Mouse (Mus musculus) heart, embryonic 13.5 days (tissue): ENCODE results near the gene Ptges. TPM values are rescaled to one million over a fixed set of nuclear protein-coding genes. Genes with fewer than 3 reads are reported as not detected.

Experiments used
- ATAC-seq: fragments of 200-750 bp; cut with Nextera tagmentation; 2 replicates; pipeline ENCODE4 v1.8.0; 2017; ENCODE audit warnings: moderate TSS enrichment; ENCODE audit not compliant: insufficient number of reproducible peaks, low FRiP score, low TSS enrichment; ENCODE audit errors: extremely low read depth
- H3K27ac ChIP-seq: fragments of 300-500 bp; sonication (generic); replicated peaks from 2 replicates; pipeline ENCODE4 v1.5.1; 2015; ENCODE audit warnings: moderate library complexity, mild to moderate bottlenecking, inconsistent platforms
- H3K27me3 ChIP-seq: fragments of 300-500 bp; sonication (generic); replicated peaks from 2 replicates; pipeline ENCODE4 v1.6.1; 2015; ENCODE audit warnings: mild to moderate bottlenecking, inconsistent platforms
- H3K36me3 ChIP-seq: fragments of 300-500 bp; sonication (generic); 2 replicates; pipeline ENCODE4 v1.6.1; 2015; ENCODE audit warnings: mild to moderate bottlenecking, inconsistent platforms
- H3K4me1 ChIP-seq: fragments of 300-500 bp; sonication (generic); 2 replicates; pipeline ENCODE4 v1.6.1; 2015; ENCODE audit warnings: inconsistent platforms
- H3K4me2 ChIP-seq: fragments of 300-500 bp; sonication (generic); 2 replicates; pipeline ENCODE4 v1.6.1; 2015; ENCODE audit warnings: inconsistent platforms, mild to moderate bottlenecking, moderate library complexity
- H3K4me3 ChIP-seq: fragments of 300-500 bp; sonication (generic); 2 replicates; pipeline ENCODE4 v1.5.1; 2015; ENCODE audit warnings: moderate library complexity, mild to moderate bottlenecking, inconsistent platforms
- H3K9ac ChIP-seq: fragments of 300-500 bp; sonication (generic); 2 replicates; pipeline ENCODE4 v1.6.1; 2015; ENCODE audit warnings: inconsistent platforms, mild to moderate bottlenecking, moderate library complexity
- H3K9me3 ChIP-seq: fragments of 300-500 bp; sonication (generic); 2 replicates; pipeline ENCODE4 v1.6.1; 2016; ENCODE audit warnings: inconsistent platforms
- WGBS: fragments of 180-500 bp; shearing (Covaris S2); methylation state at CpG from one replicate; pipeline ENCODE4 v1.1.7; 2015; ENCODE audit warnings: mixed read lengths; 5-methylcytosine and 5-hydroxymethylcytosine counted together
- polyA plus RNA-seq: library from polyadenylated mRNA; unstranded; fragments of >200 nt; fragmentation: Nextera tagmentation; extraction: Ambion mirVana; gene quantifications from 2 replicates; pipeline ENCODE4 v1.2.1, GENCODE M21; 2015

The Ptges gene
- polyA plus RNA-seq, result 2.3 and 5.0 TPM in 2 replicates

DNA sequence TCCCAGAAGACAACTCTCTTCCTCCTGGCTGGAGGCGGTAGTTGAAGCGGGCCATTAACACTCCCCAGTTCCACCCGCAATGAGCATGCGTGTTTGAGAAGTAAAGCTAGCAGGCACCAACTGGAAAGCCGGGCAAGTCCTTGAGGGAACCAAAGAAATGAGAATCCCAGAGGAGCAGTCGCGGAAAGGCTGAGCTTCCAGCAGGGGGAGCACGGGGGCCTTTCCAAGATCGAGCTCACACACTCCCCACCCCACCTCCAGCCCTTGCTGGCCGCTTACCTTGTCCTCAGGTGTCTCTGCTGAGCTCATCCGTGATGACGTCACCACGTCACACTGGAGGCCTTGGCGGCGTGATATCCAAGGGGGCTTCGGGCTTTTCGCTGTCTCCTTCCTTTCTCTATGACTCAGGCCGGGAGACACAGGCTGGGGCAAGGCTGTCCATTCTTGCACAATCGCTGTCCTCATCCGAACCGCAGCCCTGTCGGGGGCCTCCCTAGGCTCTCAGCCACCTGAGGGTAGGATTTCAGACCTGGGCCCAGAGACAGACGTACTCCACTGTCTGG is at the start of gene Ptges:
Ptges (minus strand) TSS at position 381 of the 563 bp plus-strand sequence.
- H3K27ac ChIP-seq, result no peak within 1 kb of the TSS
- no peaks in the 10 kb centered on the region for H3K36me3 ChIP-seq
- peaks cover under 1% of the 10 kb centered on the region; the same call in 1 of the 2 replicates for H3K27me3 ChIP-seq
- peak; percentile 25 for ATAC-seq
- peak within 1 kb of the TSS; percentile 68 for H3K4me2 ChIP-seq
- peak within 1 kb of the TSS; percentile 67 for H3K9ac ChIP-seq
- peak within 1 kb of the TSS; percentile 31 for H3K4me3 ChIP-seq
- 3% methylated on average over 23 of the region's 23 CpGs for WGBS
- peaks cover 34% of the 10 kb centered on the region for H3K4me1 ChIP-seq
- H3K9me3 ChIP-seq, result no peaks in the 10 kb centered on the region

DNA sequence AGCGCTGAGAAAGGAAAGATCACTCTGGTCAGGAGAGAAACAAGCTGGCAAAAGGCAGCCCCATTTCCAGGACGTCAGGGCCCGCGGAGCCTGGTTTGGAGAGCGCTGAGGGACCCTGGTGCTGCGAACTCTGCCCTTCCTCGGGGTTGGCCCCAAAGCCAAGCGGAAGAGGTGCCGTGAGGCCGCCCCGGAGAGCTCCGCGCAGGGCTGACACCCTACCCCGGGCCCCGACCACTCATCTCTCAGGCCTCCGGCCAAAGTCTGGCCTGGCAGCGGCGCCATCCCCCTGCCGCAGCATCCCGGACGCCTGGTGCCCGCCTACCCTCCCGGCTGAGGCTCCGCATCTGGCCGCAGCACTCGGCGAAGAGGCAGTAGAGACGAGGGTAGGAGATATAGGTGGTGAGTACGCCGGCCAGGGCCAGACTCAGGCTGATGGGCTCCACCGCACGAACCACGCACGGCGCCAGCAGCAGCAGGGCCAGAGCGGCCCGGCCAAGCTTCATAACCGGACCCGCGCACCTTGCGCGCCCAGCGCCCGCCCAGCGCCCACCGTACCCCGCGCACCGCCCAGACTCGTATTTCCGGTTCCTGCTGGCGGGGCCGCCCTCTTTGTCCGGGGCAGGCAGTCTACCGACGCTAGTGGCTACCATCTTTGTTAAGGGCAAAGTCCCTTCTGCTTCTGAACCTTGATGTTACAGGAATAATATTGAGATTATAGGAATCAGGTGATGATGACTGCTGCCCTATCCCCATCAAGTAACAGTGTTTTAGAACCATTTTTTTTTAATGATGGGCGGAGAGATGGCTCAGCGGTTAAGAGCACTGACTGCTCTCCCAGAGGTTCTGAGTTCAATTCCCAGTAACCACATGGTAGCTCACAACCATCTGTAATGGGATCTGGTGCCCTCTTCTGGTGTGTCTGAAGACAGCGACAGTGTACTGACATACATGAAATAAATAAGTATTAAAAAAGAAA is 38.0 kb upstream of the Ptges start, which contains the start of gene Tor1a:
Tor1a (minus strand) TSS at position 582 of the 976 bp plus-strand sequence.
- Histone ChIP-seq H3K4me1 (peaks cover 29% of the 10 kb centered on the region), H3K9ac (peak within 1 kb of the TSS; percentile 96), H3K4me2 (peak within 1 kb of the TSS; percentile 99), H3K4me3 (peak within 1 kb of the TSS; percentile 100), H3K36me3 (peaks cover 61% of the 10 kb centered on the region), H3K9me3 (peaks cover 3% of the 10 kb centered on the region; the same call in 1 of the 2 replicates), H3K27ac (peak within 1 kb of the TSS; percentile 78), H3K27me3 (no peaks in the 10 kb centered on the region)
- peak; percentile 83 for ATAC-seq
- 2% methylated on average over 59 of the region's 59 CpGs for WGBS

DNA sequence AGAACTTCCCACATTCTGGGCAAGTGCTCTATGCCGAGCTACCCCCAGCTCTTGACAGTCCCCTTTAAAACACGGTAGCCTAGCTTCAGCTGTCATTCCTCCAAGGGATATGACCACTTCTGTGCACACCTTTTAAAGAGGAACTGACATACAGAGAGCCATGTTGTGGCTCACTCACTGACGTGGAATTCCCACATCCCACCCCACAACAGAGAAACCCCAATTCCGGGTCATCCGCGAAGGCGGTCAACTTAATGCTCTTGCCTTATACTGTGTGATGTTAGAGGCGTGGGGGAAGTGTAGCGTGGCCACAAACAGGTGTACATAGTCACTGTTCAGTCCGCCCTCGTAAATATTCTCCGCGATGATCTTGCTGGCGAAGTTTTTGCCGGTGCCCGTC is 37.2 kb upstream of the Ptges start:
- Histone ChIP-seq H3K4me3 (peak overlapping the region; percentile 100), H3K27me3 (no peaks in the 10 kb centered on the region), H3K27ac (0 out of 2 replicates have a peak overlapping the region, but pooled peaks have one; percentile 78), H3K9me3 (peaks cover 3% of the 10 kb centered on the region; the same call in 1 of the 2 replicates), H3K4me2 (peak overlapping the region; percentile 99), H3K4me1 (peaks cover 29% of the 10 kb centered on the region), H3K9ac (peak overlapping the region; percentile 96), H3K36me3 (peaks cover 65% of the 10 kb centered on the region)
- no peak for ATAC-seq
- 20% methylated on average over 16 of the region's 16 CpGs for WGBS

DNA sequence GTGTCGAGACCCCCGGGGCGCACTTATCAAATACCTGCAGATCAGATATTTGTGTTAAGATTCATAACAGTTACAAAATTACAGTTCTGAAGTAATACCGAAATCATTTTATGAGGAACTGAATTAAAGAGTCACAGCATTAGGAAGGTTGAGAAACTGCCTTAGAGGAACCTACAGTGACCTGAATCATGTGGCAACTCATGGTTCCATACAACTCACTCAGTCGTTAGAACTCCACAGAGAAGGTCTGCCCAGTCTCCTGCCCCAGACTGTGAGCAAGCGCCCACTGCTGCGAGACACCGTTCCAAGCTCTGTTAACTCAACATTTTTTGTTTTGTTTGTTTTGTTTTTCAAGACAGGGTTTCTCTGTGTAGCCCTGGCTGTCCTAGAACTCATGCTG is 36.0 kb upstream of the Ptges start:
- ATAC-seq, result no peak
- H3K4me1 ChIP-seq, result peaks cover 29% of the 10 kb centered on the region
- no peak overlapping the region for H3K4me2 ChIP-seq
- 92% methylated on average over 8 of the region's 8 CpGs for WGBS
- H3K4me3 ChIP-seq, result no peak overlapping the region
- no peaks in the 10 kb centered on the region for H3K27me3 ChIP-seq
- H3K9me3 ChIP-seq, result peaks cover 3% of the 10 kb centered on the region; the same call in 1 of the 2 replicates
- H3K27ac ChIP-seq, result no peak overlapping the region
- H3K9ac ChIP-seq, result no peak overlapping the region
- H3K36me3 ChIP-seq, result peaks cover 69% of the 10 kb centered on the region

DNA sequence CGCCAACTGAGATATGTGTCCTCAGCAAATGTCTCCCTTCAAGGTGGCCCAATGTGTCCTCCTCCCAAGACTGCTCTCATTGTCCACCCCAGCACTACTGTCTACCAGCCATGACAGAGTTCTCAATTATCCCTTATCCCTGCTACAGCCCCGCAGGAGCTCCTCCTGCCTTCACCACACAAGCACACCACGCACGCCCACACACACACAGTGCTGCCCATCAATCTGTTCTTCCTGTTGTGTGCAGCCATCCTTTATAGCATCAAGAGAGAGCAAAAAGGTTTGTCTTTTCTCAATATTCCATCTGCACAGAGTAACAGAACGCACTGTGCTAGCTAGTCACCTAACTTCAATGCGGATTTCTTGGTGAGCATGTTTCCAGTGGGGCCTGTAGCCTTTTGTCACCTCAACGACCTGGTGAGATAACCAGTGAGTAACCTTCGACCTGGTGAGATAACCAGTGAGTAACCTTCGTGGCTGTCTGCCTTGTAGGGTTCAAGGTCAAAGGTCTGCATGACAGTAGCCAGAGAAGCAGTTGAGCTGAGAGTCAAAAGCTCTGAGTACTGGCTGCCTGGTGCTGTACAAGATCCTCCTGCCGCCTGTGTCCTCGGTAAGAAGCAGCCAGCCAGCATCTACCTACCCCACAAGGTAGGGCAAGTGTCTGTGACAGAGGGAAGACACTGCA is 33.0 kb upstream of the Ptges start:
- Histone ChIP-seq H3K4me3 (no peak overlapping the region), H3K4me1 (peaks cover 29% of the 10 kb centered on the region), H3K36me3 (peaks cover 87% of the 10 kb centered on the region), H3K27ac (no peak overlapping the region), H3K9ac (no peak overlapping the region), H3K27me3 (no peaks in the 10 kb centered on the region), H3K4me2 (no peak overlapping the region), H3K9me3 (no peaks in the 10 kb centered on the region)
- WGBS, result 69% methylated on average over 11 of the region's 11 CpGs
- no peak for ATAC-seq

DNA sequence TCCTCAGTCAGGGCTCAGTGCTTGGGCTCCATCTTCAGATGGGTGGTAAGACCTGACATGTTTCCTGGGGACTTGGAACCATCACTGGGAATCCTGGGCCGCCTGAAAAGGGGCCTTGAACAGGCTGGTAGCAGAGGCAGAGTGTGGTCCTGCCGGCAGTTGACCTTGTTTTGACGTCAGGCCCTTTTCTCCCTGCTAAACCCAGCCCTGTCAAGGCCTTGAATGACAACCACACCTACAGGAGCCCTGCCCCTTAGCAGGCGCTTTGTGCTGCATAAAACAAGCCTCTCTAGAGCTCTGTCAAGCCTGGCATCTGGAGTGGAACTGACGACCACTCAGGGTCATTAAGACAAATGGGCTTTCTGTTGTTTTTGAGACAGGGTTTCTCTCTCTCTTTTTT is 30.2 kb upstream of the Ptges start:
- 37% methylated on average over 5 of the region's 5 CpGs for WGBS
- H3K4me3 ChIP-seq, result no peak overlapping the region
- H3K4me2 ChIP-seq, result no peak overlapping the region
- peaks cover 19% of the 10 kb centered on the region for H3K4me1 ChIP-seq
- H3K27ac ChIP-seq, result no peak overlapping the region
- no peak overlapping the region for H3K9ac ChIP-seq
- no peaks in the 10 kb centered on the region for H3K9me3 ChIP-seq
- ATAC-seq, result no peak
- peaks cover 100% of the 10 kb centered on the region for H3K36me3 ChIP-seq
- no peaks in the 10 kb centered on the region for H3K27me3 ChIP-seq

DNA sequence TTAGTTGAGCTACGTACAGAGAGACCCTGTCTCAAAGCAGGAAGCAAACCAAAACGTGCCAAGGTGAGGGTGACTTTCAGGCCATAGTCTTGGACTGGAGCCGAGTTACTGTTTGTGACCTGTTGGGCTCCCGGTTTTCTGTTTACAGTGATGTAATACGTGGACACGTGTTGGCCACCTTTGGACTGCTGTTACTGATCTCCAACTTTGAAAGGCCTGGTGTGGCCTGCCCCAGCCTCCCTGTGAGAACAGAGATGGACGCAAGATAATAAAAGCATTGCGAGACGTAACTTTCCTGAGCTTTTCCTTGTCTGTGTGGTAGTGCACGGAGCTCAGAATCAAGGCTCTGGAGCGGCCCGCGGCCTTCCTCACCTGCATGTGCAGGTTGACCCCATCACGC is 29.1 kb upstream of the Ptges start:
- Histone ChIP-seq H3K4me3 (no peak overlapping the region), H3K9me3 (no peaks in the 10 kb centered on the region), H3K36me3 (peaks cover 89% of the 10 kb centered on the region), H3K27ac (no peak overlapping the region), H3K9ac (no peak overlapping the region), H3K4me2 (no peak overlapping the region), H3K4me1 (peaks cover 23% of the 10 kb centered on the region), H3K27me3 (no peaks in the 10 kb centered on the region)
- 89% methylated on average over 14 of the region's 14 CpGs for WGBS
- ATAC-seq, result no peak

DNA sequence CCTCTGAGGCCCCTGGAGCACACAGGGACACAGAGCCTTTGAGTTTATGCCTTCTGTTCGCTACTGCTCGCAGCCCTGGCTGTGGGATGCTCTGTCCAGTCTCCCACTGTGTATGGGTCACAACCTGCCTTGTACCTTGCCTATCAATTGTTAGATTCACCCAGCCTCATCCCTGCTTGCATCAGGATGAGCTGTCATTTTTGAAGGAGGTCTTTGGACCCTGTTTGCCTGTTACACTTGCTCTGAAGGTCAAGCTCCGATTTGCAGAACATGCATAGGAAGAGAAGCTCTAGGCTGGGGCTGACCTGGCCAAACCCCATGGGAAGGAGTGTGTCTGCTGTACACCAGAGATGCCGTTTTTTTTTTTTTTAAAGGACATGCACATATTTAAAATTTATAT is 27.8 kb upstream of the Ptges start:
- Histone ChIP-seq H3K4me2 (no peak overlapping the region), H3K4me1 (peaks cover 28% of the 10 kb centered on the region), H3K9ac (no peak overlapping the region), H3K27ac (no peak overlapping the region), H3K36me3 (peaks cover 77% of the 10 kb centered on the region), H3K4me3 (no peak overlapping the region), H3K27me3 (no peaks in the 10 kb centered on the region), H3K9me3 (no peaks in the 10 kb centered on the region)
- WGBS, result 86% methylated on average over 4 of the region's 4 CpGs
- ATAC-seq, result no peak

DNA sequence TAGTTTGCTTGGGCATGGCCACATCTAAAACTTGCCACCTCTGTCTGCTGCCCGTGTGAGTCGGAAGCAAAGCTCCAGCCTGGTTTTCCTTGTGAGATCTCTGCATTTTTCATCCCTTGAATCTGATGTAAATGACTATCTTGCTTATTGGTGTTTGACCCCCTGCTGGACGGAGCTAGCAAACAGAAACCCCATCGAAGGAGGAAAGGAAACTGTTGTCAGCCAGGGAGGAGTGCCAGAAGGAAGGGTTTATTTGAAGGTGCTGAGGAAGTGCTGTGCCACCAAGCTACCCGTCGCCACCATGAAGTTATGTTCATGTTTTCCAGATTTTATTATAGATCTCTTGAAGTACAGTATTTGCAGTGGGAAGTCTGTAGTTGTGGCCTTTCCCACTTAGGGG is 25.1 kb upstream of the Ptges start:
- H3K9ac ChIP-seq, result peak overlapping the region; percentile 96
- H3K36me3 ChIP-seq, result peaks cover 50% of the 10 kb centered on the region
- H3K27me3 ChIP-seq, result peaks cover 2% of the 10 kb centered on the region; the same call in 1 of the 2 replicates
- peak overlapping the region; percentile 92 for H3K4me2 ChIP-seq
- peak overlapping the region; percentile 13; the same call in 1 of the 2 replicates for H3K4me3 ChIP-seq
- H3K9me3 ChIP-seq, result no peaks in the 10 kb centered on the region
- H3K27ac ChIP-seq, result no peak overlapping the region
- 61% methylated on average over 6 of the region's 6 CpGs for WGBS
- no peak for ATAC-seq
- H3K4me1 ChIP-seq, result peaks cover 31% of the 10 kb centered on the region

DNA sequence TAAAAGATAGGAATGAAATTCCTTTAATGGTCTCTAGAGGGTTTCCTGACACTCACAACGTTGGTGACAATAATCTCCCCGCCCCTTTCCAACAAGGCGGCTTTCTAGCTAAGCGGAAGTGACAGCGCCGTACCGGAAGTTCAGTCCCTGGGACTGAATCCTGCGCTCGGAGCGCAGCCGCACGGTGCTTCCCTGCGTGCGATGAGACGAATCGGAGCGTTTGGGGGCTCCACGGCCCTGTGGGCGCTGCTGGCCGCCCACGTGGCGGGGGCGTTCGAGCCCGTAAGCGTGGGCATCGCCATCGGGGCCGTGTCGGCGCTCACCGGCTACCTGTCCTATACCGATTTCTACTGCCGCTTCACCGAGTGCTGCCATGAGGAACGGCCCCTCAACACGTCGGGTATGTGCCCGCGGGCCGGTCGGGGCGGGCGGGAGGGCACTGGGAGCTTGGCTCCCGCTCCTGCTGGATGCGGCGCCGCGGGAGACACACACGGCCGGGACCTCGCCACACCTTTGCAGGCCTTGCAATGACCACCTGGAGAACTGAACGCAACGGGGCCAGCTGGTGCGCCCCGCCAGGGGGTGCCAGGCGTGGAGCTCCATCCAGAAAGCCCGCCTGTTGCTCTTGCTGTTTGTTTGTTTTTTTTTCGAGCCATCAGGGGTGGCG is 23.3 kb upstream of the Ptges start, which contains the start of gene Tor1b:
Tor1b (plus strand) TSS at position 136 of the 667 bp plus-strand sequence.
- Histone ChIP-seq H3K4me2 (peak within 1 kb of the TSS; percentile 92), H3K9me3 (no peaks in the 10 kb centered on the region; the same call in 1 of the 2 replicates), H3K4me3 (peak within 1 kb of the TSS; percentile 93), H3K36me3 (peaks cover 32% of the 10 kb centered on the region), H3K27ac (peak within 1 kb of the TSS; percentile 77), H3K27me3 (peaks cover 7% of the 10 kb centered on the region; the same call in 1 of the 2 replicates), H3K4me1 (peaks cover 31% of the 10 kb centered on the region), H3K9ac (peak within 1 kb of the TSS; percentile 96)
- WGBS, result under 1% methylated on average over 60 of the region's 60 CpGs
- ATAC-seq, result peak; percentile 37; the same call in 1 of the 2 replicates
